Mouse (Mus musculus) layer of hippocampus, postnatal 36 days (tissue): Measurements from ENCODE around the gene Pde4c. TPM values are rescaled to one million over a fixed set of nuclear protein-coding genes. Genes with fewer than 3 reads are reported as not detected.
A peak's percentile ranks its signal among the peaks of the same experiment; 100 is the strongest.

ENCODE experiments used
- DNase-seq, 2 experiments: peaks; one replicate each; pipeline ENCODE4 v3.0.0; 2022
- total RNA-seq, 2 experiments: library from RNA; stranded (reverse); gene quantifications; 2 replicates each; pipeline ENCODE4 v1.2.3; 2021

Gene Pde4c
- total RNA-seq: 1 to 10 TPM; 1.5 to 2.4 TPM

DNA sequence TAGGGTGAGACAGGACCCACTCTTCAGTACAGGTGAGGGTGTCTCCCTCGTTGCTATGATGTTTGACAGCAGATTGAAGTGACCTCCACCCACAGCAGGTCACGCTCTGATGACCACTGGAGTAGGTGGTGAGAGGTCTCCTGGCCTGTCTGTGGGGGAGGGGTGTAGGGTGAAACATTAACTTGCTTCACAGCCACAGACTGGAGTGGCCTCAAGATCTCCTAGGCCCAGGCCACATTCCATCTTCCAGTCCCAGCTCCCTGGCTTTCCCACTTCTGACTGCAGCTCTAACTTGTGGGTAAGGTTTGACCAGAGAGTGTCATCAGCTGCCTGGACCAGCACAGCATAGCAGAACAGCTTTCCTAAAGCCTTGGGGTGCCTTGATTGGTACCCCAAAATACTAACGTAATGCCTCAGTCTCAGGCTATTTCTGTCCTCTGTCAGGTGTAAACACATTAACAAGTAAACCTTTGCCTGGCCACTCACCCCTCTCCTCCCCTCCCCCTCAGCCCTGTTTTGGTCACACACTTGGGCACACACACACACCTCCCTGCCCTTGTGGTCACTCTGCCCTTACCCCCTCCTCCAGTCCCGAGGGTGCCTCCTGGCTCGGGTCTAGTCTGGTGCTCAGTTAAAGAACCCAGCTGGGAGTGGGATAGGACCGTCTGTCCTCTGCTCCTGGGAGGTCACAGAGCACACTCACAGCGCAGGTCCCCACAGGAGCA lies at the start of gene Pde4c:
Gene Pde4c, plus strand, starts transcription at position 235 of the 725 bp plus-strand sequence.
- no peak for DNase-seq

DNA sequence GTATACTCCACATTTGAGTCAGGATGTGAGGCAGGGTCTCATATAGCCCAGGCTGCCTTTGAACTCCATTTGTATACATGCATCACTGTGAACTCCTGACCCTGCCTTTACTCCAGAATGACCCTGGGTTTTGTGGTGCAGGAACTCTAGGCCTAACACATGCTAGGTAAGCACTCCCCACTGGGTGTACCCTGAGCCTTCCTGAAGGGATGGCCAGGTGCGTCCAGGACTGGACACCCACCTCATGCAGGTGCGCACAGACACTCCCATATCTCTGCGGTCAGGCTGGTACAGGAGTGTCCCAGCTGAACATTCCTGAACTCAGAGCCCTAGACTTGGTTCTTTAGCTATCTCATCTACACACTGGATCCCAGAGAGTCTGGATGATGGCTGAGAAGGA lies 49.4 kb upstream of the Pde4c start:
- DNase-seq: no peak

GRCm38 (mm10) chr8:70674716-70675115 lies 48.8 kb upstream of the Pde4c start:
- DNase-seq: no peak

- DNase-seq: no peak
Observed at GRCm38 (mm10) chr8:70675336-70675735, 48.2 kb upstream of the Pde4c start.

DNA sequence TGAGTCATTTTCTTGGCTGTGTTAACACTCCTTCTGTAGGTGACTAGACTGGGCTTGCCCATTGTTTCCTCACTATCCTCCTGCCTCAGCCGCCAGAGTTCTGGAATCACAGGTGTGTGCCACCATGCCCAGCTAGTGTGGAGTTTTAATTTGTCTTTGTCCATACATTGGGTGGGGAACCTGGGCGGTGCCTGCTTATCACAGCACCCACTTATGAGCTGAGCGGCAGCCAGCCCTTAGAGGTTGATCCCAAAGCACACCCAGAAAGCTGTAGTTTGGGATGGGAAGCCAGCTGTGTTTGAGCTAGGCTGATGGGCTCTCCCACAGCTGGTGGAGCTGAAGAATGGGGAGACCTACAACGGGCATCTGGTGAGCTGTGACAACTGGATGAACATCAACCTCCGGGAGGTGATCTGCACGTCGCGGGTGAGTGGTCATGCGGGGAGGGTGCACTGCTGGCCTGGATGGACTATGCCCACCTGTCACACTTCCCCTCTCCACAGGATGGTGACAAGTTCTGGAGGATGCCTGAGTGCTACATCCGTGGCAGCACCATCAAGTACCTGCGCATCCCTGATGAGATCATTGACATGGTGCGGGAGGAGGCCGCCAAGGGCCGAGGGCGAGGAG lies 46.0 kb upstream of the Pde4c start:
- DNase-seq: no peak

DNA sequence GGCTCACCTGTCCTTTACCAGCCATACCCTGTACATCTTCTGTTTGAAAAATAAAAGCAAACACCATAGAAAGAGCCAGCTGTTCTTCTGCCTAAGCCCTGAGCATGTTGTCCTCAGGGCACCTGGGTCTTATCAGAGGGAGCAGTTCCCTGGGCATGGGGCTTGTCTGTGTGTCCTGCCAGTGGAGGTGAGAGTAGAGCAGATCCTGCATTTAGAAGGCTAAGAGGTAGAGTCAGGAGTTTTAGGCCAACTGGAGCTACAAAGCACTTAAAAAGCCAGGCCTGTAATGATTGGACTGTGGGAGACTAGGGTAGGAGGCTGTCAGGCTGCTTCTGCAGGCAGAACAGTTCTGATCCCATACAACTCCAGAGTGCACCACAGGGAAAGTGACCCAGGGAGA lies 44.8 kb upstream of the Pde4c start:
- no peak for DNase-seq

GRCm38 (mm10) chr8:70679404-70679803 lies 44.1 kb upstream of the Pde4c start:
- no peak for DNase-seq

- DNase-seq: no peak
Observed at GRCm38 (mm10) chr8:70680039-70680438, 43.5 kb upstream of the Pde4c start.

- no peak for DNase-seq
Observed at GRCm38 (mm10) chr8:70681410-70681809, 42.1 kb upstream of the Pde4c start.

- DNase-seq: no peak
Observed at GRCm38 (mm10) chr8:70682193-70682592, 41.3 kb upstream of the Pde4c start.

DNA sequence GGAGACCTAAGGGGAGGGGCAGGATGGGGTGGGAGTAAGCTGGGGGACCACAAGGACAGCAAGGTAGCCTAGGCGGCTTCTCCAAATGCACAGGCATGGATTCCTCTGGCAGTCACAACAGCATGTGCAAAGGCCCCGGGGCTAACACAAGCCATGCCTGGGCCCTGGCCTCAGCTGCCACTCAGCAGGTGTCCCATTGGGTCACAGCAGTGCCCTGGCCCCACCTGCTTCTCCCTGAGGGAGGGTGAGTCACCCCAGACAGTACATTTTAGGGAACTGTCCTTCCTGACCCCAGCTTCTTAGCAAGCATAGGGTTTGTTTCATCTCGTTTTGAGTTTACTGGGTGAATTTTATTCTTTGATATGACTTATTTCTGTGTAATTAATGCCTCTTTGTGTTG lies 40.8 kb upstream of the Pde4c start:
- DNase-seq: no peak

GRCm38 (mm10) chr8:70684291-70684690 lies 39.2 kb upstream of the Pde4c start:
- peak; percentile 64 to 73 for DNase-seq

DNA sequence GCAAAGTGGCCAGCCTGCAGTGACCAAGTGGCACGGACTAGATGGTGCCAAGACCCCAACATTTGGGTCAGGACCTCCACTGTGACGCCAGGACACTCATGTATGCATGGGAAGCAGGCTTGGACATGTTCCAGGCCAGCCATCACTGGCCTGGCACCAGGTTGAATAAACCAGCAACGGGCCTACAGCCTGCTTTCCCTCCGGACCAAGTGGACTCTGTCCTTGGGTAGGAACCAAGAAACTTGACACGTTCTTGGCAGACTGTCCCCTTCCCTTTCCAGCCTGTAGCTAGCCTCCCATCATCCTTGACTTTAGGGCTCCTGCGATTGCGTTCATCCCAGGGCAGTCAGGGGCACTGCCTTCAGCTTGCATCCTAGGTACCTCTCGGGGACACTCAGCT lies 35.9 kb upstream of the Pde4c start:
- DNase-seq: no peak

DNA sequence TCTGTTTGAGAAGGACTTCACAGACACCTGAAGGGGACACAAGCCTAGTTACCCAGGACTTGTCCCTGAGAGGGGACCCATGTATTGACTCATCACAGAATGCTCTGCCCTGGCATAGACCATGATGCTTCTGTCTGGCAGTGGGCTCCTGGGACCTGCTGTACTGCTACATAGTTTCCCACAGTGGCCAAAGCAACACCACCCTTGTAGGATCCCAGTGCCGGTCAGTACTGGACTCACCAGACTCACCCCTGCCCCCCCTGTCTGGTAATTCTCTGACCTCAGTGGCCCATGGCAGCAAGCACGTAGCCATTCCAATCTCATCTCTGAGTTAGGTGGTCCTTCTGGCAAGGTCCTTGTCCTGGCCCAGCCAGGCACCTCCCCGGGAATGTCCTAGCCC lies 35.4 kb upstream of the Pde4c start:
- DNase-seq: no peak

DNA sequence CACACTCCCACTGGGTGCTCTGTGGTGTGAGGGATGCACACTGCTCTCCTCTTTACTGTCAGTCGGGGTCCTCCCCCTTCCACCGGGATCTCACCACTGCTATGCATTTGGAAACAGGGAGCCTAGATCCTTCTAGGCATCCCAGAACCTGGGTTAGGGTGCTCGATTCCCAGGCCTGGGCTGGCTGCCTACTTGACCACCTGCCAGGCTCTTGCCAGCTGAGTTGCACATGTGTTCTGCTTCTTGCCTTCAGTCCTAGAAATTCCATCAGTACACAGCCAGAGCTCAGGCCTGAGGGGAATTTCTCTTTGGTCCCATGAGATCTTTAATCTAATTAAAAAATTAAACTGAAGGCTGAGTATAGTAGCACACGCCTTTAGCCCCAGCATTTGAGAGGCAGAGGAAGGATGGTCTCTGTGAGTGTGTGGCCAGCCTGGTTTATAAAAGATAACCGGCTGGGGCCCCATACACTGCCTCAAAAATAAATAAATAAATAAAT lies 33.6 kb upstream of the Pde4c start:
- DNase-seq: no peak

DNA sequence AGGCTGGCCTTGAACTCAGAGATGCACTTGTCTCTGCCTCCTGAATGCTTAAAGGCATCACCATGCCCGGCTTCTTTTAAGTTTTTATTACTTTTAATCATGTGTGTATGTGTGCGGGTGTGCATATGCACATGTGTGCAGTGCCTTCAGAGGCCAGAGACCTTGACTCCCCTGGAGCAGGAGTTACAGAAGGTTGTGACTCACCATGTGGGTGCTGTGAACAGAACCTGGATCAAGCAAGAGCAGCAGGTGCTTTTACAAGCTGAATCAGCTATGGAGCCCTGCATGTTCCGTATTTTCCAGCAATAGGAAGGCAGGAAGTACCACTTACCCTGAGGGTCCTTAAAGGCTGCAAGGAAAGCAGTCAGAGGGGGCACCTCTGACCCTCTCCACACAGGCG lies 32.3 kb upstream of the Pde4c start:
- no peak for DNase-seq

DNA sequence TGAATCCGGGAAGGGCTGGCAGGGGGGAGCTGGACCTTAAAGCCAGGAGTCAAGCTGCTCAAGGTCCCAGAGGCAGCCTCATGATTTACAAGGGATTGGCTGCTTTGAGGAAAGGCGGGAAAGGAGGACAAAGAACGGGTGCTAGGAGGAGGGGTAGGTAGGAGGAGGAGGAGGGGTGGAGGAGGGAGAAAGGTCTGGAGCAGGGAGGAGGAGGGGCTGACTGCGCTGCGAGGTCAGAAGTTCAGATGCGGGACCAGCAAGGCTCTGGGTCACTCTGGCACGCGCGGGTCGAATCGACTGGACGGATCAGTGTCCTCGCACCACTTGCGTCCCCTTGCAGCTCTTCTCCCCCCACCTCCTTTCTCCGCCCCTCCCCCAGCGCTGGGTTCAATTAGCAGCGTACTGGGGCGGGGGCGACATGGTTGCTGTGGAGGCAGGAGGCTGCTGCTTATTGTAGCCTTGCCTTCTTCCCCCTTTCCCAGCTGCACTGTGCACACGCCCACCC lies 31.7 kb upstream of the Pde4c start:
- no peak for DNase-seq

DNA sequence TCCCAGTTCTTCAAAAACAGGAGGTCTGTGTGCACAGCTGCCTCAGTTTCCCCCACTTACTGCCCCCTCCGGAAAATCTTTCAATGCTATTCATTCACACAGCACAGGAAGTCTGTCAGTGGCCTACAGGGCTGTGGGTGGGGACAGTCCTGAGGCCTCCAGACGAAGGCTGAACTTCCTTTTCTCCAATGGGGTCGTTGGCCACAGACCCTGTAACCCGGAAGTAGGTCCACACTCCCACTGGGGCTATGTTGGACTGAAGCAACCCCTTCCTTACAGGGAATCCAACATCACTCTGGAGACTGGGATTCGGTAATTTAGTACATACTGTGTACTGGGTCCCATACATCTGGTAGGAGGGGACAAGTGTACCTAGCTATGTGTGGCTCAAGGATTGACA lies 29.9 kb upstream of the Pde4c start:
- no peak for DNase-seq

- no peak for DNase-seq
Observed at GRCm38 (mm10) chr8:70695318-70696018, 28.1 kb upstream of the Pde4c start.

DNA sequence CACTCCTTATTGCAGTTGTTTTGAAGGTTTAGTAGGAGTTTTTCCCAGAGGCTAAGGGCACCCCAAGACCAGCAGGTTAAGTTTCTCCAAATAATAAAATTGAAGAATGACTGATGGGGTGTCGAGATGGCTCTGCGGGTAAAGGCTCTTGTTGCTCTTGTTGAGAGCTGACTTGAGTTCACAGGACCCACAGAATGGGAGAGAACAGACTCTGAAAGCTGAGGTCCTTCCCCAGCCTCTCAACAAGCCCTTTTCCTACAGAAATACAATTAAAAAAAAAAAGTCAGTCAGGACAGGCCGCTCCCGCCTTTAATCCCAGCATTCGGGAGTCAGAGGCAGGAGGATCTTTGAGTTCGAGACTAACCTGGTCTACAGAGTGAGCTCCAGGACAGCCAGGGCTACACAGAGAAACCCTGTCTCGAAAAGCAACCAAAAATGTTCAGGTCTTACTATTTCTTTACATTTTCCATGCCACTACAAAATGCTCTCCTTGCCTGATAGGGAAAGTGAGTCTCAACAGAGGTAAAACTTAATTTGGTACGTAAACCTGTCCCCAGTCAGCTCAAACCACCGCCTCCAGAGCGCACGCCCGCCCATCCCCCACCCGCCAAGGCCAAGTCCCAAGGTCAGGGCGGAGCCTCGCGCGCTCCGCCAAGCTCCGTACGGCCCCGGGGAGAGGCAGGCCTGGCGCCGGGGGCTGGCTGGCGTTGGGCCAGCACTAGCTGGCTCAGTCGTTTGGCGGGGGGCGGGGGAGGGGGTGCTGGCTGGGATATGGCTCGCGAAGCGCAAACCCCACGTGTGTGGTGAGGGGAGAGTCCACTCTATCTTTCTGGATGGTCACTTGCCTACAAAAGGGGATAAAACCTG lies 27.3 kb upstream of the Pde4c start:
- no peak for DNase-seq

DNA sequence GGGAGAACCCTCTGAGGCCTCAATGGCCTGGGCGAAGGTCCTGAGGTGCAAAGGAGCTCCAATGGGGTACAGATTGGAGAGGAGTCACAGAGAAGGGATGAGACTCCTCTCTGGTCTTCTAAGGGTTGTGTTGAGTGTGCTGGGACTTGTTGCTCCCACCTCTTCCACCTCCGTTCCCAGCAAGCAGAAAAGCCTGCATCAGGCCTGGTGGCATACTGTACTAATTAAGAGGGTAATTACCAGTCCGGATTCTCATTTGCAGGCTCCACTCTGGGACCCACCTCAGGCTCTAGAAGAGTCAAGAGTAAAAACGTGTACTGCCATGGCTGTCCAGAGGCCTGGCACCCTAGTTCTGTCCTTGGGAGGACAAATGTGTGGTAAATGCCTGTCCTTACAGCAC lies 26.6 kb upstream of the Pde4c start:
- no peak for DNase-seq
